Mouse (Mus musculus) right cerebral cortex, adult 18-20 months (tissue): ENCODE data around the gene Brd3.
"Not testable (repeated sequence)": the region's sequence is repeated elsewhere in the genome, so short reads cannot be mapped to it uniquely, and the experiment has no call there.

Source experiments
- DNase-seq: peaks from one replicate; pipeline ENCODE4 v3.0.0; 2022; ENCODE audit warnings: mixed read lengths

Brd3 gene

DNA sequence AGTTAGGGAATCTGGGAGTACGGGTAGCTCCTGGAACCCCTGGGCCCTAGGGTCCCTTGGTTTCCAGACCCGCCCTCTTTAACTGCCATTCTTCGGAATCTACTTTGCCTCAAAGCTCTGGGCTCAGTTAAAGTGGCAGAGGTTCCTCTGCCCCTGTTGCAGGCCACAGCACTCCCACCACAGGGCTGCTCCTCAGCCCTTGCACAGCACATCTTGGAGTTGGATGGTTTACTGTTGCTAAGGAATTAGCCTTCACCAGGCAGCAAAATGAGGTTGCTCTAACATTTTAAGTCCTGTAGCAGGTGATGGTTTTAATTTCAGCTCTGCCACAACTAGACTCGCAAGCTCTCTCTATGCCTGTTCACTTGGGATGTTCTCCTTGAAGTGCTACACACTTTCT lies at the start of gene Brd3:
Brd3 (minus strand) TSS at position 101 of the 400 bp plus-strand sequence.
- DNase-seq = no peak

- DNase-seq = no peak
Measured at GRCm38 (mm10) chr2:27556921-27557320, 49.5 kb upstream of the Brd3 start.

- no peak for DNase-seq
Measured at GRCm38 (mm10) chr2:27554308-27554707, 46.8 kb upstream of the Brd3 start.

DNA sequence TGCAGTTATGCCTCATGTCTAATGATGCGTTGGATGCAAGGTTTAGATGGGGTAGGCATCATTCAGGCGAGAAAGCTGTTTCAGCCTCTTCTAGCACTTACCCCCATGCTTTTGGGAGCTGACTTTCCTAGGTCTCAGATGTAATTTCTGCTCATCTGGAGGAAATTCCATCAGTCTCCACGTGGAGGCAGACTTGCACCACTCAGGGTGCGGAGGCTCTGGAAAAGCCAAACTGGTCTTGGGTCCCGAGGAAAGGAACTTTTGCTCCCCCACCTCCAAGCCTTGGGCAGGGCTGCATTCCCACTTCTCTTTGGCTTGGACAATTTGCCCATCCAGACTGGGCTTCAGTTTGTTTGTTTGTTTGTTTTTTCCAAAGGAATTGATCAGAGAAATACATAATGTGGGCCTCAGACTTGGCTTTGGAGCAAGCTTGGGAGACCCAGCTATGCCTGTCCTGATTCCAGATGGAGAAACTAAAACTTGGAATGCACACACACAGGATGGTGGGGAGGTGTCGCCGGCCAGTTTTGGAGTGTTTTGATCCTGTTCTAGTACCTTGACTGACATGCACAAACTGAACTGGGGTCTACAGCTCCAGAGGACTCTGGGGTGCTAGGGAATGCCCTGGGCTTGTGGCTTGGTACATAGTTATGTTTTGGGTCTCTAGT lies 45.3 kb upstream of the Brd3 start:
- DNase-seq = peak; percentile 67

- DNase-seq = no peak
Measured at GRCm38 (mm10) chr2:27548664-27549369, 41.4 kb upstream of the Brd3 start.

DNA sequence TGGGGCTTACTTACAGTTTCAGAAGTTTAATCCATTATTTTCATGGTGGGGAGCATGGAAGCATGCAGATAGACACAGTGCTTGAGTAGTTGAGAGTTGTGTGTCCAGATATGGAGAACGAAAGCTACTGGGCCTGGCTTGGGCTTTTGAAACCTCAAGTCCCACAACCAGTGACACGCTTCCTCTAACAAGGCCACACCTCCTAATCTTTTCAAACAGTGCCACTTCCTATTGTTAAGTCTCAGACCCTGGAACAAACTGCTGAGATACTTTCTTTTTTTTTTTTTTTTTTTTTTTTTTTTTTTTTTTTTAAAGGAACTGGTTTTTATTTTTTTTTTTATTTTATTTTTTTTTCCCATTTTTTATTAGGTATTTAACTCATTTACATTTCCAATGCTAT lies 40.5 kb upstream of the Brd3 start:
- no peak for DNase-seq

DNA sequence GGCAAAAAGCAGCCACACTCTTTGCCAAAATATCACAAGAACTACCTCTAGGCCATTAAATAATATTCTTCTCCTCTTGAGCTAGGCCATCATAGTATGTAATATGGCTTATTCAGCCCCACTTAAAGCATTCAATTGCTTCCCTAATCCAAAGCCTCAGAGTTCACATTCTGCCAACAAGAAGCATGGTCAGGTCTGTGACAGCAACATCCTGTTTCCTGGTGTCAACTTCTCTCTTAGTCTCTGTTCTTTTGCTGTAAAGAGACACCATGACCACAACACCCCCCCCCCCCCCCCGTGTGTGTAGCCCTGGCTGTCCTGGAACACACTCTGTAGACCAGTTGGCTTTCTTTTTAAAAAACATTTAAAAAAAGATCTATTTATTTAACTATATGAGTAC lies 39.9 kb upstream of the Brd3 start:
- no peak for DNase-seq

DNA sequence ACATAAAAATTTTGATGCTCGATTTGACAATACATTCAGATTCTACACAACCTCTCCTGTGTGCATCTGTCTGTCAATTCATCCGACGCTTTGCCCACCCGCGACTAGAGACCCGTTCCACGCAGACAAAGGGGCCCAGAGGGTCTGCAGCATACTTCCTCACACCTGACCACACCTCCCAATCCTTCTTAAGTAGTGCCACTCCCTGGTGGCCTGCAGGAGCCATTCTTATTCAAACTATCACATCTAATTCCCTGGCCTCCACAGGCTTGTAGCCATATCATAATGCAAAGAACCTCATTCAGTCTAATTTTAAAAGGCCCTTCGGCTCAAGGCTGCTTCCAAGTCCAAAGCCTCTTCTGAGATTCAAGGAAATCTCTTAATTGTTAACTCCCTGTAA lies 38.6 kb upstream of the Brd3 start:
- DNase-seq = not testable (repeated sequence)

DNA sequence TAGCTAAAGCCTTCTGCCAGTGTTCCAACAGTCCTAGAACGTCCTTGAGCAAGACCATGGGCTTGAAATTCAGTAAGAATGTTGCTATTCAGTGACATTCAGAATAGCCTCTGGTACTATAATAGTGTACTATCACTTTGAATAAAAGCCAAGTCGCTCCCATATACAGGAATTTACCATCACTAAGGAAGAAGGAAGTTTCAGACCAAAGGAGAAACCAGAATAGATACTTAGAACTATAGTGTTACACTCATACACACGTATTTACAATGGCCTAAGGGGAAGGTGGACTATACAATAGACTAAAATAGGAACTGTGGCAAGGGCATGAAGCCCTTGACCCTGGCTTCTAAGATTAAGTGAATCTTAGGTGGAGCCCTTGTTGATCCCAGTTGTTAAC lies 38.1 kb upstream of the Brd3 start:
- not testable (repeated sequence) for DNase-seq

GRCm38 (mm10) chr2:27544613-27545012 lies 37.2 kb upstream of the Brd3 start:
- no peak for DNase-seq

GRCm38 (mm10) chr2:27541225-27541624 lies 33.8 kb upstream of the Brd3 start:
- no peak for DNase-seq

GRCm38 (mm10) chr2:27540515-27540836 lies 33.0 kb upstream of the Brd3 start:
- no peak for DNase-seq

DNA sequence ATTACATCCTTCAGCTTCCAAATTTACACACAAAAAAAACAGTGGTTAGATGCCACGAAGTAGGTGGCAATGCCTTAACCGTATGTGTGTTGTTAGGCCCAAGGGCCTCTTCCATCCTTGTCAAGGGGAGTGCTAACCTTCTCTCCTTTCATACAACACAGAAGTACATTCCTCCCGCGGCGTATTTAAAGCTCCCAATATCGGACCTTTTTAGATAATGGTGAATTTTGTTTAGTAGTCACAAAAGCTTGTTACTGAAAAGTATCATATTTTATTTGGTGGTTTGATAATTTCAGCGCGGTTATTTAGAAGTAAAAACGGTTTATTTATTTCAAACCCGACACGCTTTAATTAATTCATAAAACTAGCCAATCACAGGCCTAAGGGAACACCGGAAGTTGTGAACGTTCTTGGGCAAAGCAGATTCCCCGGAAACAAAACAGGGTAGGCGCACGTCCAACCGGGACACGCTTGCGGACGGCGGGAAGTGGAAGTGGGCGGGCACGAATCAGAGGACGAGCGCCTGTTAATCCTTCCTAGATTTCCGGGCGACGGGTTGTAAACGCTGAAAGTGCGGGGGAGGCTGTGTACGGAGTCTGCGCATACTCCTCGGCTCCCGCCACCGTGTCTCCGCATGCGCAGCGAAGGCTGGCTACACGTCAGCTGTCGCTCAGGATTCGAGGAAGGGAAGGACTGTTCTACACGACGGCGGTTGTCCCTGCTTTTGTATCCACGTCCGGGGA lies 32.5 kb upstream of the Brd3 start:
- DNase-seq = peak; percentile 100

GRCm38 (mm10) chr2:27539336-27539735 lies 31.9 kb upstream of the Brd3 start:
- peak; percentile 20 for DNase-seq

- not testable (repeated sequence) for DNase-seq
Measured at GRCm38 (mm10) chr2:27538455-27539330, 31.2 kb upstream of the Brd3 start.

- no peak for DNase-seq
Measured at GRCm38 (mm10) chr2:27518283-27518682, 10.8 kb upstream of the Brd3 start.

DNA sequence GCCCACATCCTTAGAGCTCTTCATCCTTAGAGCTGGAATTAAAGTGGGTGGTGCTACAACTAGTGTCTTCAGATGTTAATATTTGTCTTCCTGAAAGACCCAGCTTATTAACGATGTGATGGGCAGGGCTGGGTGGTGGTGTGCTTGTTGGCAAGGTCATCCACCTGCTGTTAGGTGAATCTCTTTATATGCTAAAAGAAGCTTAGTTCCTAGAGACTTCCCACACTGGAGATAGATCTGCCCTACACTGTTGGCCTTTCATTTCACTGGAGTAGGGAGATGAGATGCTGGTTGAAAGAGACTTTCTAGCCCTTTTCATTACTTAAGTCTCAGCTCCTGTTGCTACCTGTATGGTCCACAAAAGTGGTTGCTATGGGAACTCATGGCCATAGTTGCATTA lies 8.8 kb upstream of the Brd3 start:
- DNase-seq = no peak

- DNase-seq = no peak
Measured at GRCm38 (mm10) chr2:27515341-27516166, 8.1 kb upstream of the Brd3 start.

DNA sequence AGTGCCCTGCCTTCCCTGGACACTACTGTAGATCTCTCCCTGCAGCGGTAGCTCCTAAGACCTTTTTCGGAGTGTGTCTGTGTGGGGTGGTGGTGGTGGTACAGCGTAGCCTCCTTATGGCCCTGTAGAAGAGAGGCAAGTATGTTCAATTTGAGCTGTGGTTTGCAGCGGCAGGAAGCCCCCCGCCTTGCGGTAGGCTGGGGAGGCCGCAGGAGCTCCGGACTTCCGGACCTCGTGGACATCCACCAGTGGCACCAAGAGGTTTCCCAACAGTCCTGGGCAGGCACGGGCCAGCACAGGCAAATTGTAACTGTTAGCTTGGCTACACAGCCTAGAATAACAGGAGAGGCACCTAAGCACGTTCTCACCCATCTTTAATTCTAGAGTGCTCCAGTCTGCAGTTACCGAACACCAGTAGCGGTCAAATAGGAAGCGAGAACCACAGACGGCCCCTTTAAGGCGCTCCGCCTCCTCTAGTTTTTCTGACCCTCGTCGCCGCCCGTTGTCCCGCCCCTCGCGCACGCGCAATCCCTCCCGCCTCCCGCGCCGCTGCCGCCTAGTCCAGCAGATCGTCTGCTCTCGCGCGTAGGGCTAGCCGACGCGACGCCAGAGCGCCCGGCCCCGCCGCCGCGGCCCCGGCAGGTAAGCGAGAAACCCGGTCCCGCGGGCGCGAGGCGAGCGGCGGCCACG lies 7.3 kb upstream of the Brd3 start, which contains the start of gene Wdr5:
Wdr5 (plus strand) TSS at position 519 of the 690 bp plus-strand sequence.
- DNase-seq = peak; percentile 94

GRCm38 (mm10) chr2:27513861-27514260 lies 6.4 kb upstream of the Brd3 start:
- DNase-seq = peak; percentile 8

DNA sequence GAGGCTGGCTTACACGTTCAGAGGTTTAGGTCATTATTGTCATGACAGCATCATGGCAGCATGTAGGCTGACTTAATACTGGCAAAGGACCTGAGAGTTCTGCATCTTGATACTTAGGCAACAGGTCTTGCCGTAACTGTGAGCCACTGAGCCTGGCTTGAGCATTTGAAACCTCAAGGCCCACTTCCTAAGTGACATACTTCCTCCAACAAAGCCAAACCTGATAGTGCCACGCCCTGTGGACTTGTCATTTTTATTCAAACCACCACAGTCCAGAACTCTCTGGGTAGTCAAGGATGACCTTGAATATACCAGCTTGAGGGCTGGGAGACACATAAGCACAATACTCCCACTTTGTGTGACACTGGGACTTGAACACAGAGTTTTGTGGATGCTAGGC lies 5.4 kb upstream of the Brd3 start:
- no peak for DNase-seq
